Mouse (Mus musculus): ENCODE results near the gene Paics. TPM values are rescaled to one million over a fixed set of nuclear protein-coding genes. Genes with fewer than 3 reads are reported as not detected.
"Not testable (repeated sequence)": the region's sequence is repeated elsewhere in the genome, so short reads cannot be mapped to it uniquely, and the experiment has no call there.

Gene Paics
- total RNA-seq (2021) = 10 to 100 TPM; 88.6 to 96.3 TPM

- peak; percentile 89 to 93 for DNase-seq (ENCODE audit: extremely low spot score in 1 of 2, low spot score in 1 of 2)
Observed at GRCm38 (mm10) chr5:76951106-76952027, at the start of gene Paics, which contains the start of gene Ppat. Gene Paics (plus strand): TSS chr5:76951307. Gene Ppat (minus strand): TSS chr5:76951578.

GRCm38 (mm10) chr5:76902131-76902530, 49.0 kb upstream of the Paics start:
- no peak for DNase-seq (ENCODE audit: extremely low spot score in 1 of 2, low spot score in 1 of 2)

GRCm38 (mm10) chr5:76904713-76905404, 46.2 kb upstream of the Paics start:
- DNase-seq (ENCODE audit: extremely low spot score in 1 of 2, low spot score in 1 of 2) = no peak

GRCm38 (mm10) chr5:76905405-76906154, 45.5 kb upstream of the Paics start, which contains the start of gene Aasdh:
Gene Aasdh (minus strand): TSS chr5:76905514.
- peak; percentile 99 for DNase-seq (ENCODE audit: extremely low spot score in 1 of 2, low spot score in 1 of 2)

GRCm38 (mm10) chr5:76906155-76906499, 45.0 kb upstream of the Paics start:
- DNase-seq (ENCODE audit: extremely low spot score in 1 of 2, low spot score in 1 of 2) = no peak

- no peak for DNase-seq (ENCODE audit: extremely low spot score in 1 of 2, low spot score in 1 of 2)
Observed at GRCm38 (mm10) chr5:76910807-76911206, 40.3 kb upstream of the Paics start.

- DNase-seq (ENCODE audit: extremely low spot score in 1 of 2, low spot score in 1 of 2) = not testable (repeated sequence)
Observed at GRCm38 (mm10) chr5:76912522-76912921, 38.6 kb upstream of the Paics start.

- no peak for DNase-seq (ENCODE audit: extremely low spot score in 1 of 2, low spot score in 1 of 2)
Observed at GRCm38 (mm10) chr5:76922833-76923232, 28.3 kb upstream of the Paics start.

GRCm38 (mm10) chr5:76923428-76923827, 27.7 kb upstream of the Paics start:
- DNase-seq (ENCODE audit: extremely low spot score in 1 of 2, low spot score in 1 of 2) = peak; percentile 24 to 53

- no peak for DNase-seq (ENCODE audit: extremely low spot score in 1 of 2, low spot score in 1 of 2)
Observed at GRCm38 (mm10) chr5:76924296-76924695, 26.8 kb upstream of the Paics start.

- no peak for DNase-seq (ENCODE audit: extremely low spot score in 1 of 2, low spot score in 1 of 2)
Observed at GRCm38 (mm10) chr5:76928124-76928832, 22.8 kb upstream of the Paics start.

- no peak for DNase-seq (ENCODE audit: extremely low spot score in 1 of 2, low spot score in 1 of 2)
Observed at GRCm38 (mm10) chr5:76929180-76929877, 21.8 kb upstream of the Paics start.

- DNase-seq (ENCODE audit: extremely low spot score in 1 of 2, low spot score in 1 of 2) = no peak
Observed at GRCm38 (mm10) chr5:76939717-76940116, 11.4 kb upstream of the Paics start.

- no peak for DNase-seq (ENCODE audit: extremely low spot score in 1 of 2, low spot score in 1 of 2)
Observed at GRCm38 (mm10) chr5:76941975-76942374, 9.1 kb upstream of the Paics start.

GRCm38 (mm10) chr5:76942505-76942904, 8.6 kb upstream of the Paics start:
- no peak for DNase-seq (ENCODE audit: extremely low spot score in 1 of 2, low spot score in 1 of 2)

- DNase-seq (ENCODE audit: extremely low spot score in 1 of 2, low spot score in 1 of 2) = no peak
Observed at GRCm38 (mm10) chr5:76944965-76945677, 6.0 kb upstream of the Paics start.

GRCm38 (mm10) chr5:76945678-76946033, 5.5 kb upstream of the Paics start:
- DNase-seq (ENCODE audit: extremely low spot score in 1 of 2, low spot score in 1 of 2) = no peak

- no peak for DNase-seq (ENCODE audit: extremely low spot score in 1 of 2, low spot score in 1 of 2)
Observed at GRCm38 (mm10) chr5:76947142-76947541, 4.0 kb upstream of the Paics start.

GRCm38 (mm10) chr5:76947758-76948157, 3.3 kb upstream of the Paics start:
- no peak for DNase-seq (ENCODE audit: extremely low spot score in 1 of 2, low spot score in 1 of 2)

All from layer of hippocampus, postnatal 25 days (tissue).